Mouse (Mus musculus): ENCODE results near the gene Naa38. TPM values are rescaled to one million over a fixed set of nuclear protein-coding genes. Genes with fewer than 3 reads are reported as not detected.

Gene Naa38
- polyA plus RNA-seq, 1 experiment from 2014 or later: 105 TPM

DNA sequence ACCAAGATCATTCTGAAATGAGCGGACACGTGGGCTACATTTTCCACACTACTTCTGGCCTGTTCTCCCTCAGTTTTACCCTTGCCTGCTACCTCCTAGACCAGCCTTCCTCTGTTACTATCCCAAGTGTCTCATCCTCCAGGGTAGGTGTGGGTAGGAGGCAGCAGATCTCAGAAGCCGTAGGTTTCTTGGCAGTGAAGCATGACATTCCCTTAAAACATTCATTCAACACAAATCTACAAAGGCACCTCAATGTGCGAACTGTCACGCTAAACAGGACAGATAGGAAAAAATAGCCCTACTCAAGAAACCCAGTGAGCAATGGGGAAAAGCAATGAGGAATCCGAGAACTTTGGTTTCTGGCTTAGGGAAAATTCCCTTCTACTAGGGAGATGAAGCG lies 17.3 kb downstream of the Naa38 start:
- Histone ChIP-seq H3K4me1 (peaks cover 70% of the 10 kb centered on the region), H3K27ac (peak overlapping the region; percentile 88; the same call in 1 of the 2 replicates)
- WGBS: 62% methylated on average over 7 of the region's 7 CpGs

DNA sequence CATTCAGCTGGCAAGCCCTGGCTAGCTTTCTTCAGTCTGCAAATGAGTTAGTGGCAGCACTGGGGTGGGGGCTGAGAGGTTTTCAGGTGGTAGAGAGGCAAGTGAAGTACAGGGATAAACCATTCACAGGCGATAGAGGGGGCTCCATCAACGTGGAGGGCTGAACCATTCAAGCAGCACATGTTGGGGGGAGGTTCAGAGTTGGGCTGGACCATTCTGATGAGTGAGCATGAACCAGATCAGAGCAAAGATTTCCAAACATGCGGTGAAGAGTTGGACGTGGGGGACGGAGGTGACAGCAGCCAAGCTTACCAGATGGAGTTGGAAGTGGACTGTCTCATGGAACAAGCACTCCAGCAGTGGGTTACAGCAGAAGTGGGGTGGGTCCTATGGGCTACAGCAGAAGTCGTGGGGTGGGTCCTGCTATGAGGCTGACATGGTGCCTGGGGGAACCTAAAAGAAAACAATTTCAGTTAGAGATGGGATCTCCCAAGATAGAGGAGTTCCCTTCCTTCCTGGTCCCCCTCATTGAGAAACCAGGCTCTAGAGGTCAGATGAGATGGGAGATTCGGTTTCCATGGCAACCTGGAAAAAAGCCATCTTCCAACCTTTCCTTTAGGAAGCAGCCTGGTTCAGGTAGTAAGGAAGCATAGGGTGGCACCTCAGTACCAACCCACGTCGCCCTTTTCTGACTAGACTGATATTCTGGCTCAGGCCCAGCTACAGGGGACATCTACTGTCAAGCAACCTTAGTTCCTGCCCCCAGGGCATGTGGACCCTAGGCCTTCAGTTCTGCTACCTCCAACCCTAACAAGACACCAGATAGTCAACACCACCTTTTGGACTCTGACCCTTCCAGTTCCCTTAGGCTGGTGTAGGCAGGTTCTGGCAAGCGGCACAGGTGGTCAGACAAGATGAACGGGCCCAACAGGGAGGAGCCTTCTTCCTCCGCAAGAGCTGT lies 18.2 kb downstream of the Naa38 start, which contains the start of gene Kdm6b:
Gene Kdm6b (minus strand): TSS at position 455 of the 961 bp plus-strand sequence.
- H3K9me3 ChIP-seq: no peaks in the 10 kb centered on the region
- H3K4me2 ChIP-seq (replicated peaks): peak within 1 kb of the TSS; percentile 98
- peak within 1 kb of the TSS; percentile 76 for H3K4me3 ChIP-seq
- H3K36me3 ChIP-seq: peaks cover 8% of the 10 kb centered on the region
- peak within 1 kb of the TSS; percentile 95 for H3K27ac ChIP-seq
- no peaks in the 10 kb centered on the region for H3K27me3 ChIP-seq (replicated peaks)
- no peak for ATAC-seq (ENCODE audit: low FRiP score, low read depth)
- peaks cover 70% of the 10 kb centered on the region for H3K4me1 ChIP-seq
- 44% methylated on average over 12 of the region's 12 CpGs for WGBS
- peak within 1 kb of the TSS; percentile 95 for H3K9ac ChIP-seq

More for the DNA sequence above, 17.3 kb downstream of the Naa38 start:
- Histone ChIP-seq H3K27me3 (replicated peaks) (no peaks in the 10 kb centered on the region), H3K4me2 (replicated peaks) (peak overlapping the region; percentile 98), H3K9me3 (no peaks in the 10 kb centered on the region), H3K9ac (peak overlapping the region; percentile 91), H3K4me3 (peak overlapping the region; percentile 76), H3K36me3 (peaks cover 14% of the 10 kb centered on the region)
- ATAC-seq (ENCODE audit: low FRiP score, low read depth): no peak

DNA sequence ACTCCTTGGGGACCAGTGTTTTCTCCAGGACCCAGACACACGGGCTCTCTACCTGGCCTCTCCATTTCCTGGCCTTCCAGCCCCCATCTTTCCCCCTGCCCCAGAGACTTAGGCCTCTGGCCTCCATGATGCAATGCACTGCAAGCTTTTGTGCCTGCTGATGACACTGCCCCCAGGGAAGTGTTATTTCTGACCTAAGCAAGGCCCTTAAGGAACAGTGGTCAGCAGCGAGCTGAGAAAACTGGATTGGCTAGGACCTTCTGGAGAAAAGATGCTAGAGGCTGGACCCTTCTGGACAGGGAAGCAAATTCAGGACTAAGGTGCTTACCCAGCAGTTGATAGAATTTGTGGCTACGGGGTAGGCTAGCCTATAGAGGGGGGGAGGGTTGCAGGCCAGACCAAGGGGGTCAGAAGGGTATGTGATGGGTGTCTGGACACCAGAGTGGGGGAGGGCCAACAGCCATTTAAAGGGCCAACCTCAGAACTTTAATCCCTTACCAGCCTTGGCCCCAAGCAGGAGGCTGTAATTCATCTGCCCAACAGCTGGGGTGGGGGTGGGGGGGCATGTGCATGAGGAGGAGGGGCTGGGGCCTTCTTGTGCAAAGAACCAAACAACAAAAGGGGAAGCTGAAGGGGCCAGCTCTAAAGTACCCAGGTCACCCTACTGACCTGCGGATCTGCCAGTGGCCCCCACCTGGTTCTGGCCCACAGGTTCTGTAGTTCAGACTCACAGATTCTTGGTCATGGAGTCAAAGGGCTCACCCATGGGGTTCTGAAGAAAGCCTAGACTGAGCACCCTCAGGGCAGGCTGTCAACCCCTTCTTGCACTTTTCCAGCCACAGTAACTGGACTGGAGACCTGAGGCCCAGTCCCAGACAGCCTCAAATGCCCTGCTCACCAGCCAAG lies 19.4 kb downstream of the Naa38 start:
- peak overlapping the region; percentile 98 for H3K4me2 ChIP-seq (replicated peaks)
- peak overlapping the region; percentile 95 for H3K27ac ChIP-seq
- H3K9me3 ChIP-seq: no peaks in the 10 kb centered on the region
- H3K36me3 ChIP-seq: peaks cover 8% of the 10 kb centered on the region
- peak overlapping the region; percentile 95 for H3K9ac ChIP-seq
- no peak for ATAC-seq (ENCODE audit: low FRiP score, low read depth)
- no peaks in the 10 kb centered on the region for H3K27me3 ChIP-seq (replicated peaks)
- peaks cover 71% of the 10 kb centered on the region for H3K4me1 ChIP-seq
- WGBS: 11% methylated on average over 4 of the region's 4 CpGs
- H3K4me3 ChIP-seq: peak overlapping the region; percentile 76

DNA sequence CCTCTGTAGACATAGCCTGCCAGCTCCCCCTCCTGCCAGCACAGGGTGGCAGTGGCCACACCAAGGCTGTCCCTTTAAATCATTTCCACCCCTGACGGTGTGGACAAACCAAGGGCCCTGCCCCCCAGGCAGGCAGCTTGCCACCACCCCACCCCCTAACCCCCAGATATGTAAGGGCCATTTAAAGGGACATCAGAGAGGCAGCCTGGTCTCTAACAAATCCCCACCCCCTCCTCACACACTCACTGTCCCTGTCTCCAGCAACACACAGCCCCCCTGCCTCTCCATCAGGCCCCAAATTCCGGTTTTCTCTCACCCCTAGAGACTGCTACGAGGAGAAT lies 20.0 kb downstream of the Naa38 start:
- H3K27ac ChIP-seq: peak overlapping the region; percentile 95
- H3K36me3 ChIP-seq: peaks cover 8% of the 10 kb centered on the region
- H3K9ac ChIP-seq: peak overlapping the region; percentile 95
- peak overlapping the region; percentile 98 for H3K4me2 ChIP-seq (replicated peaks)
- WGBS: 0% methylated on average over 3 of the region's 3 CpGs
- H3K4me1 ChIP-seq: peaks cover 78% of the 10 kb centered on the region
- peaks cover 1% of the 10 kb centered on the region; the same call in 1 of the 2 replicates for H3K27me3 ChIP-seq (replicated peaks)
- H3K9me3 ChIP-seq: no peaks in the 10 kb centered on the region
- ATAC-seq (ENCODE audit: low FRiP score, low read depth): peak; percentile 7
- peak overlapping the region; percentile 76 for H3K4me3 ChIP-seq

DNA sequence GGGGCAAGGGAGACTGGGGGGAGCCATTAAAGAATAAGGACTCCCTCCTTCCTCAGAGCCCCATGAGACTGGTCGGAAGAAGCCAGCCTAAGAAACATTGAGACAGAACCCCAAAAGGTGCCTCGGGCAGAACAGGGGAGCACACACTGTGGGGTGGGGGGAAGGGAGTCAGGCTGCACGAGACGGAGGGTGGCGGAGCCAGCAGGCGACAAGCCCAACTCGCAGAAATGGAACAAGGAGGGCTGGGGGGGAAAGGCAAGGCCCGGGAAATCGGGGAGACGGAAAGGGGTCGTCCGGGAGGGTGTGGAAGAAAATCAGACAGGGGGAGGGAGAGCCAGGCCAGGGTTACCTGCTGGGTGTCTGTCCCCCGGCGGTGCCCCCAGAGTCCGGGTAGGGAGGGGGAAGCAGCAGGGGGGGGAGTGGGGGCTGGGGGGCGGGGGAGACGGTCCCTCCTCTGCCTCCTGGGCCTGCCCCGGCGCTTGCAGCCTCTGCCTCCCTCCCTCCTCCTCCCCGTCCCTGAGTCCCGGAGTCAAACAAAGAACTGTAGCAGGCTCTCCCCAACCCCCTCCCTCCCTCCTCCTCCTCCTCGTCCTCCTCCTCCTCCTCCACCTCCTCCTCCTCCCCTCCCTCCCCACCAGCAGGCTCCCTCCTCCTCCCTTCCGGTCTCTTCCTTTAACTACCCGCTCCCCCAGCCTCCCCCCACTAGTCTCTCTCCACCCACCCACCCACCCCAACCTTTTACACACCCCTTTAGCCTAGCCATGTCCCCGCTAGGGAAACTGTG lies 20.6 kb downstream of the Naa38 start:
- H3K4me3 ChIP-seq: peak overlapping the region; percentile 76
- peak overlapping the region; percentile 98 for H3K4me2 ChIP-seq (replicated peaks)
- H3K36me3 ChIP-seq: peaks cover 8% of the 10 kb centered on the region
- peak overlapping the region; percentile 95 for H3K27ac ChIP-seq
- H3K9me3 ChIP-seq: no peaks in the 10 kb centered on the region
- 2% methylated on average over 18 of the region's 25 CpGs for WGBS
- H3K9ac ChIP-seq: peak overlapping the region; percentile 95
- peaks cover 7% of the 10 kb centered on the region for H3K27me3 ChIP-seq (replicated peaks)
- peaks cover 83% of the 10 kb centered on the region for H3K4me1 ChIP-seq
- ATAC-seq (ENCODE audit: low FRiP score, low read depth): no peak

DNA sequence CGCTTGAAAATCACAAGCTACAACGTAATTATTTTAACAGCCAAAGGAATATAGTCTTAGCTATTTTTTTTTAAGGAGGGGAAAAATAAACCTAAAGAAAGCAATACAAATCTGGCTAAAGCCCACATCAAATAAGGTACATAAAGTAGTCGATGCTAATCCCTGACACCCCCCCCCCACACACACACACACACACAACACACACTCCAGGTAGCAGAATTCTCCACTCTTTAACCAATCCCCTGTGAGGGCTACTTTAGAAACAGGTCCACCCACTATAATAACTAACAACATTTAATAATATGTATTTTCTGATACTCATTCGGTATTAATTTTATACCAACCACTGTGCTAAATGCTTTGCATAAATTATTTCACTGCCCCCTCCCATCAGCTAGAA lies 21.2 kb downstream of the Naa38 start:
- under 1% methylated on average over 4 of the region's 4 CpGs for WGBS
- Histone ChIP-seq H3K4me3 (peak overlapping the region; percentile 76), H3K27me3 (replicated peaks) (peaks cover 13% of the 10 kb centered on the region), H3K9ac (peak overlapping the region; percentile 95), H3K36me3 (peaks cover 8% of the 10 kb centered on the region), H3K4me1 (peaks cover 86% of the 10 kb centered on the region), H3K9me3 (no peaks in the 10 kb centered on the region), H3K27ac (peak overlapping the region; percentile 95), H3K4me2 (replicated peaks) (peak overlapping the region; percentile 98)
- no peak for ATAC-seq (ENCODE audit: low FRiP score, low read depth)

DNA sequence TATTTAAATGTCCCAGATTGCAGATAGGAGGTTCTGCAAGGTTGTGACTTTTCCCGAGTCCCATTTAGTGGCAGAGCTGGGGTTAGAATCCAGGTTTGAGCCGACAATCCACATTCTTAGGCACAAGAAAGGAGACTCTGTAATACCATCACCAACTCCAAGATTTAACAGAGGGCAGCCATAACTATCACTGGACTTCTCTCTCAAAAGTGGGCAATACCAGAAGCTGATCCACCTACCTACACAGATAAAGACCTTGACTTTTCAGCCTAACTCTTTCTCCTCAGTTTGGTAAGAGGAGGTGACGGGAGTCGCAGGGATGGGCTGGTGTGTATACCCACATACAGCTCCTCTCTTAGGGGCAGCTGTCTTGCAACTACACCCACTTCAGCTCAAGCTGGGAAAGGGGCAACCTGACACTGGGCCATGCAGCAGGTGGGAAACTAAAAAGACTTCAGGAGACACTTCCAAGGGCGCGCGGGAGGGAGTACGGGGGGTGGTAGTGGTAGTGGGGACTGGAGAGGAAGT lies 21.7 kb downstream of the Naa38 start:
- Histone ChIP-seq H3K4me2 (replicated peaks) (peak overlapping the region; percentile 98), H3K27ac (peak overlapping the region; percentile 95), H3K9me3 (no peaks in the 10 kb centered on the region), H3K4me1 (peaks cover 84% of the 10 kb centered on the region), H3K9ac (peak overlapping the region; percentile 95; the same call in 1 of the 2 replicates), H3K36me3 (peaks cover 8% of the 10 kb centered on the region), H3K4me3 (peak overlapping the region; percentile 48), H3K27me3 (replicated peaks) (peaks cover 18% of the 10 kb centered on the region)
- no peak for ATAC-seq (ENCODE audit: low FRiP score, low read depth)
- 3% methylated on average over 8 of the region's 8 CpGs for WGBS

DNA sequence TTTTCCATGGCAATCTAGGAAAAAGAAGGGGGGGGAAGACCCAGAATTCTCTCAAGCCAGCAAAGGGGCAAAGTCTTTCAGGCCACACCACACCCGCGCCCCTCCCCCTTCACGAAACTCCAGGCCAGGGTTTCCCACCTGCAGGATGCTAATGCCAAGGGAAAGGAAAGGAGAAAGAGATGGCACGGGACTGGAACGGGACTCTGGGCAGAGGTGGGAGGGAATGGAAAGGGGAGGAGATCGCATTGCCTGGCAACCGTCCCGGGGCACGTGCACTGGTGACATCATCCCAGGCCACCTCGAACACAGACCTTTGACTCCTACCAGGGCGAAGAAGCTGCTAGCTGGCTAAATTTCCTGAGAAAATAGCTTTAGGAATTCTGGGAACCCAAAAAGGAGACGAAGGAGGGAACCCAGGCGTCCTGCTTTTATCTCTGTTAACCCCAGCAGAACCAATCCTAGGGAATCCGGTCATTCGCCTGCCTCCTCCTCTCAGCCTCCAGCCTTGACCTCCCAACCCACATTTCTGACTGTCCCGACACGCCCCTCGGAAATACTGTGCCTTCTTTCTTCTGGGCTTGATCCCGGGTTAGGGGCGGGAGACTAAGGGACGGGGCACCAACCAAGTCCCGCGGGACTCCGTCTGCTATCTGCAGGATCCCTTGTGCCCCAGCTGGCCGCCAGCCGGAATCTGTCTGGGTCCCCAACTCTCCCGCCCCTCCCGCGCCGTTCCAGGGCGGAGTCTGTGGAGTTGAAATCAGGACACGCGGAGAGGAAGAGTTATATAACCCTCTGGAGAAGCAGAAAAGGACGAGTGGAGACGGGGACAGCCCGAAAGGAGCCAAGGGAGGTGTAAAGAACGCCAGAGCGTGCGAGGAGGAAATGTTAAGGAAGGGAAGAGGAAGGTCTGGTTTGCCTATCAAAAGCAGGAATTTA lies 22.4 kb downstream of the Naa38 start:
- H3K27me3 ChIP-seq (replicated peaks): peaks cover 24% of the 10 kb centered on the region
- peaks cover 4% of the 10 kb centered on the region for H3K36me3 ChIP-seq
- peak overlapping the region; percentile 48 for H3K4me3 ChIP-seq
- H3K4me1 ChIP-seq: peaks cover 77% of the 10 kb centered on the region
- no peaks in the 10 kb centered on the region for H3K9me3 ChIP-seq
- under 1% methylated on average over 39 of the region's 39 CpGs for WGBS
- H3K4me2 ChIP-seq (replicated peaks): peak overlapping the region; percentile 98
- peak overlapping the region; percentile 95 for H3K27ac ChIP-seq
- peak; percentile 38 for ATAC-seq (ENCODE audit: low FRiP score, low read depth)
- H3K9ac ChIP-seq: peak overlapping the region; percentile 66

DNA sequence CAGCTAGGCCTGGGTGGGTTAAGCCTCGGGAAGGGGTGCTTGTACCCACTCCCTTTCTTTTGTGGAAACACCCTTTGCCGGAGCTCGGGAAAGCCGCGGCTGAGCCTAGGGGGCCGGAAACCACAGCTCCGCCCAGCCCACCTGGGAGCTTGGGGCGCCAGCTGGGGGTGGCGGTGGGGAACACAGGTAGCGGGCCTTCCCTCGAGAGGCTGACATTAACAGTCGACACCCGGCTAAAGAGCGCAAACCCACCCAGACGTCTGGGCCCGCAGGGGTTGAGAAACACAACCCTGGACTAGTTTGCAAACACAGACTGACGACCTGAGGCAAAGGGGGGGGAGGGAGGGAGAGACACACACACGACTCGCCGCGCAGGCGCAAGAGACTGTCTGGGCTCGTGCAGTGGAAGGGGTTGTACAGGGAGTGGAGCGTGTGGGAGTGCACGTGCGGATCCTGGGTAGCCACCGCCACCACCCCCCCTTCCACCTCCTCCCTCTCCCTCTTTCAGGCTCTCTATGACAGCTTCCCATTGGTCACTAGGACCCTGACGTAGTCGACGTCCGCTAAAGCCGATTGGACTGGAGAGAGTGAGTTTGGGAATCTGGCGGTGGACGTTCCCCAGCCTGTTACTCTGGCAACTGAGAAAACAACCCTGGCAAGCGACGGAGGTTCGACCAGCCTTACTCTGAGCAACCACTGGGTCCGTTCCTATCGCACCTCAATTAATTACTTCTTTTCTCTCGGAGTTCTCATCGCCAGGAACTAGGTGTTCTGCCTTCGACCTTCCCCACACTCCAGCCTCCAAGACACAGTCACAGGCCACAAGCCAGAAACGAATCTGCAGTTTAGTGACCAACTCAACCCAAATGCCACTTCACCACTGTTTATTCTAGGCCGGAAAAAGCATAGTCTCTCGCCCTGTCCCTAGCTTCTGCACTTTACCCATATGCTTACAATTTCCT lies 23.5 kb downstream of the Naa38 start:
- Histone ChIP-seq H3K27ac (peak overlapping the region; percentile 95), H3K27me3 (replicated peaks) (peaks cover 28% of the 10 kb centered on the region), H3K36me3 (no peaks in the 10 kb centered on the region), H3K4me3 (peak overlapping the region; percentile 48), H3K4me1 (peaks cover 66% of the 10 kb centered on the region), H3K9ac (peak overlapping the region; percentile 66), H3K9me3 (no peaks in the 10 kb centered on the region), H3K4me2 (replicated peaks) (peak overlapping the region; percentile 98)
- ATAC-seq (ENCODE audit: low FRiP score, low read depth): peak; percentile 79
- WGBS: under 1% methylated on average over 44 of the region's 45 CpGs

DNA sequence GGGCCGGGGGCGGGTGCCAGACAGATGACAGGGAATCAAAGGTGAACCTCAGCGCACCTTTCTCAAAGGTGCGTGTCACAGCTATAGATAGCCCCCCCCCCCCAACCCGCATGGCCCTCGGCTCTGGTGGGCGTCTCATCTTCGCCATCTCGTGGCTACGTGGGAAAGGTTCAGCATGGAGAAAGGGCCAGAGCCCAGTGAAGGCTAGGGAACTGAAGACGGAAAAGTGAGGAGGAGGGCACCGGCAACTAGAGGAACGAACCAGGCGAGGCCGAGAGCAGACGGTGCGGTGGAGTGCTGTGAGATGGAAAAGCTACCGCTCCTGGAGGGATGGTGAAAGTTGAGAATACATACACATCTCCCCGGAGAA lies 24.1 kb downstream of the Naa38 start:
- H3K9ac ChIP-seq: peak overlapping the region; percentile 26; the same call in 1 of the 2 replicates
- H3K4me3 ChIP-seq: peak overlapping the region; percentile 48
- H3K4me2 ChIP-seq (replicated peaks): peak overlapping the region; percentile 98
- H3K27ac ChIP-seq: peak overlapping the region; percentile 63; the same call in 1 of the 2 replicates
- ATAC-seq (ENCODE audit: low FRiP score, low read depth): no peak
- no peaks in the 10 kb centered on the region for H3K9me3 ChIP-seq
- H3K36me3 ChIP-seq: no peaks in the 10 kb centered on the region
- peaks cover 28% of the 10 kb centered on the region for H3K27me3 ChIP-seq (replicated peaks)
- H3K4me1 ChIP-seq: peaks cover 60% of the 10 kb centered on the region
- WGBS: 0% methylated on average over 19 of the region's 19 CpGs

Data from neural tube, embryonic 12.5 days (tissue).